8 mouse cellular contexts compared by ENCODE assay signal in the genomic region with DNA sequence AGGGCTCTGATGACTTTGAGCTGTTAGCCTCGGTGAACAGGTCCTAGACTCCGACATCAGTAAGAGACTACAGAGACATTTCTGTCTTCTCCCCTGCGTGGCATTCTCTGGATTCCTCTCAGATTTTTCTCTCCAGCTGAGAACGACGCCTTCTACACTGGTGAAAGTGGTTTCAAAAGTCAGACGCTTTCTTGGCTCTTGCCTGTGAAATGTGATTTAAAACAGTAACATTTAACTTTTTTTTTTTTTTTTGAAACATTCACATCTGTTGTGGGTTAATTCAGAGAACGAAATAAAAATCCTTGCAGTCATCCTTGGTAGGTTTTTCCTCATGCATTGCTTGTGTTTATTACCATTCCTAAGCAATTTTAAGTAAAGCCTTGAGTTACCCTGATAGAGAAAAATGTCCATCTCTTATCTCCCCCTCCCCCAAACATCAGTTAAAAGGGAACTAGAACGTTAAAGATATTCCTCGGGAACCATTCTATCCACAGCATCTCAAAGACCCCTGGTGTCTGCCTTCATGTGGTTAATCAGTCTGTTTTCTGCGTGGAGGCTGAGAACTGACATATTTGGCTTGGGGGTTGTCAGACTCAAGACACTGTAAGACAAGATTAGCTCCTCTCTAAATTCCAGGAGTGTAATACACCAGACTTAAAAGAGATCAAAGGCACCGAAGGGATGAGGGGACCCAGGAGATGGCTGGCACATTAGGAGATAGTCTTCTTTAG. TPM values are rescaled to one million over a fixed set of nuclear protein-coding genes. Genes with fewer than 3 reads are reported as not detected.
A peak's percentile ranks its signal among the peaks of the same experiment; 100 is the strongest.
DNase-seq lines count a peak whose midpoint lies in the region; ATAC-seq and TF ChIP-seq lines count a peak whose summit lies in the region.

No protein-coding gene starts in this region.

- no peaks in the 10 kb centered on the region for H3K36me3 ChIP-seq in spleen, adult 2 months (ENCODE audit: control insufficient read depth, insufficient read depth, low read length)
- H3K36me3 ChIP-seq in limb, embryonic 15.5 days: no peaks in the 10 kb centered on the region
- H3K36me3 ChIP-seq in stomach, postnatal 0 days (ENCODE audit: control insufficient read depth, insufficient read depth, low read length): no peaks in the 10 kb centered on the region

- no peaks in the 10 kb centered on the region for H3K27me3 ChIP-seq in cerebellum, adult 2 months (ENCODE audit: control insufficient read depth, insufficient read depth, low read length)
- H3K27me3 ChIP-seq in spleen, adult 2 months (ENCODE audit: control insufficient read depth, insufficient read depth, low read length): no peaks in the 10 kb centered on the region
- H3K27me3 ChIP-seq in limb, embryonic 15.5 days: no peaks in the 10 kb centered on the region
- H3K27me3 ChIP-seq in stomach, postnatal 0 days (ENCODE audit: control insufficient read depth, insufficient read depth, low read length): no peaks in the 10 kb centered on the region

- no peak overlapping the region for H3K9ac ChIP-seq in limb, embryonic 15.5 days
- no peak overlapping the region for H3K9ac ChIP-seq in stomach, postnatal 0 days (ENCODE audit: low read length)

- H3K4me3 ChIP-seq in cerebellum, adult 2 months (replicated peaks; ENCODE audit: insufficient read depth, low read depth, low read length): peak overlapping the region; percentile 46
- H3K4me3 ChIP-seq in spleen, adult 2 months (ENCODE audit: extremely low read depth, insufficient read depth, insufficient read length): peak overlapping the region; percentile 7; the same call in 1 of the 2 replicates
- peak overlapping the region; percentile 41 for H3K4me3 ChIP-seq in limb, embryonic 15.5 days
- H3K4me3 ChIP-seq in stomach, postnatal 0 days (ENCODE audit: low read depth, low read length): peak overlapping the region; percentile 27; the same call in 1 of the 2 replicates

- no peak for ATAC-seq in limb, embryonic 15.5 days (ENCODE audit: insufficient number of reproducible peaks, low FRiP score, low TSS enrichment, low read depth)
- ATAC-seq in stomach, postnatal 0 days (ENCODE audit: low FRiP score, low TSS enrichment): no peak

- no peak for TF ChIP-seq POLR2A in cerebellum, adult 2 months (IDR thresholded peaks at IDR 0.05; ENCODE audit: borderline replicate concordance, insufficient read depth, low read length)
- no peak for TF ChIP-seq POLR2A in spleen, adult 2 months (IDR thresholded peaks at IDR 0.05; ENCODE audit: low read depth, low read length)

- DNase-seq in cerebellum, adult 2 months: no peak
- DNase-seq in cerebellum, postnatal 25 days: no peak
- no peak for DNase-seq in spleen, adult 2 months (ENCODE audit: low read depth in 1 of 2, low spot score in 2 of 2)
- DNase-seq in spleen, postnatal 4 days (ENCODE audit: low spot score in 2 of 2): no peak
- DNase-seq in stomach, postnatal 0 days (ENCODE audit: low spot score): no peak
- no peak for DNase-seq in cerebellum, postnatal 36 days
- no peak for DNase-seq in layer of hippocampus, postnatal 25 days (ENCODE audit: extremely low spot score in 1 of 2, low spot score in 1 of 2)

- H3K4me1 ChIP-seq in cerebellum, adult 2 months (ENCODE audit: control insufficient read depth, insufficient read depth, low read length): peaks cover 8% of the 10 kb centered on the region
- H3K4me1 ChIP-seq in spleen, adult 2 months (ENCODE audit: control insufficient read depth, insufficient read depth, insufficient read length): peaks cover 47% of the 10 kb centered on the region
- peaks cover 44% of the 10 kb centered on the region for H3K4me1 ChIP-seq in limb, embryonic 15.5 days
- H3K4me1 ChIP-seq in stomach, postnatal 0 days (replicated peaks; ENCODE audit: control insufficient read depth, insufficient read depth): peaks cover 11% of the 10 kb centered on the region

- peak overlapping the region; percentile 11; the same call in 1 of the 2 replicates for H3K27ac ChIP-seq in cerebellum, adult 2 months (ENCODE audit: insufficient read depth, low read length)
- H3K27ac ChIP-seq in spleen, adult 2 months (ENCODE audit: insufficient read depth, low read length): peak overlapping the region; percentile 69
- H3K27ac ChIP-seq in limb, embryonic 15.5 days: peak overlapping the region; percentile 93
- peak overlapping the region; percentile 77; the same call in 1 of the 2 replicates for H3K27ac ChIP-seq in stomach, postnatal 0 days (replicated peaks)

- no peak for TF ChIP-seq EP300 in stomach, postnatal 0 days (optimal IDR thresholded peaks at IDR 0.05)

- 9% methylated on average over 11 of the region's 11 CpGs for WGBS in cerebellum, adult 2 months
- WGBS in spleen, adult 2 months: 11% methylated on average over 11 of the region's 11 CpGs
- WGBS in limb, embryonic 15.5 days: 9% methylated on average over 11 of the region's 11 CpGs
- 11% methylated on average over 11 of the region's 11 CpGs for WGBS in stomach, postnatal 0 days

- TF ChIP-seq CTCF in cerebellum, adult 2 months (IDR thresholded peaks at IDR 0.05; ENCODE audit: borderline replicate concordance, insufficient read depth, low read depth, low read length): no peak
- TF ChIP-seq CTCF in spleen, adult 2 months (IDR thresholded peaks at IDR 0.05; ENCODE audit: extremely low read depth, insufficient read depth, insufficient read length, insufficient replicate concordance): peak; percentile 10; the same call in 1 of the 2 replicates
- no peak for TF ChIP-seq CTCF in stomach, postnatal 0 days (IDR thresholded peaks at IDR 0.05; ENCODE audit: low read depth)

- no peaks in the 10 kb centered on the region for H3K9me3 ChIP-seq in limb, embryonic 15.5 days
- no peaks in the 10 kb centered on the region for H3K9me3 ChIP-seq in stomach, postnatal 0 days (ENCODE audit: control insufficient read depth, low read length)

- H3K4me2 ChIP-seq in limb, embryonic 15.5 days: peak overlapping the region; percentile 63
- peak overlapping the region; percentile 44 for H3K4me2 ChIP-seq in stomach, postnatal 0 days (replicated peaks; ENCODE audit: low read depth)

RNA-seq across cellular contexts. Expression of a gene that starts 57.6 kb away (rescaled TPM):
- polyA plus RNA-seq in cerebellum, adult 2 months (2012; rRNA removed): 31.8 and 34.1 TPM in 2 replicates
- polyA plus RNA-seq in spleen, adult 2 months (2012; rRNA removed): 22.9 and 24.7 TPM in 2 replicates
- polyA plus RNA-seq in limb, embryonic 15.5 days (2015; fragmentation: Nextera tagmentation; extraction: Ambion mirVana): 12.7 and 15.1 TPM in 2 replicates
- polyA plus RNA-seq in stomach, postnatal 0 days (2015; fragmentation: Nextera tagmentation; extraction: Ambion mirVana): 3.7 and 4.0 TPM in 2 replicates
- 10 to 100 TPM; 24.4 to 26.5 TPM for total RNA-seq in layer of hippocampus, postnatal 25 days (2021)

Comparison
In these comparisons a context has a peak if more than half of its experiments do, and no peak if none do; other contexts are left out.
1. H3K27ac ChIP-seq: peak in every context shown above with its lines; median percentile 93 in limb, embryonic 15.5 days; 77 in stomach, postnatal 0 days; 69 in spleen, adult 2 months; 11 in cerebellum, adult 2 months.